Mouse (Mus musculus) gastrocnemius, adult 18-20 months (tissue): ENCODE data around the gene Eif2s2. TPM values are rescaled to one million over a fixed set of nuclear protein-coding genes. Genes with fewer than 3 reads are reported as not detected.
"Not testable (repeated sequence)": the region's sequence is repeated elsewhere in the genome, so short reads cannot be mapped to it uniquely, and the experiment has no call there.

Experiments used
- DNase-seq: peaks from one replicate; pipeline ENCODE4 v3.0.0; 2021; ENCODE audit warnings: low spot score
- total RNA-seq, 2 experiments: library from RNA; stranded (reverse); gene quantifications; 2 replicates each; pipeline ENCODE4 v1.2.3; 2021

The Eif2s2 gene
- total RNA-seq, 2 experiments from 2014 or later = 119 to 131 TPM

DNA sequence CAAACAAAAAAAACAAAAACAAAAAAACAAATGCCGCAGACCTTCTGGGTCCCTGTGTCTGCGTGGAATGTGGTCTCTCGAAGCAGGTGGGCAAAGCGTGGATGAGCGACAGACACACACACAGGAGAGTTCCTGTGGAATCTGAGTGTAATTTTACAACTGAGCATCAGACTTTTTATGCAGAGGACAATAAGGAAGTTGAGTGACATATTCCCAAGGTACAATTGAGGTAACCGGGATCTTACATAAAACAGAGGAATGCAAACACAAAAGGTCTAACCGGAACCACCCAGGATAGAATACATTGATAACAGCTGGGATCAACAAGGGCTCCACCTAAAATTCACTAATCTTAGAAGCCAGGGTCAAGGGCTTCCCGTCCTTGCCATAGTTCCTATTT, 6.3 kb upstream of the Eif2s2 start:
- not testable (repeated sequence) for DNase-seq

DNA sequence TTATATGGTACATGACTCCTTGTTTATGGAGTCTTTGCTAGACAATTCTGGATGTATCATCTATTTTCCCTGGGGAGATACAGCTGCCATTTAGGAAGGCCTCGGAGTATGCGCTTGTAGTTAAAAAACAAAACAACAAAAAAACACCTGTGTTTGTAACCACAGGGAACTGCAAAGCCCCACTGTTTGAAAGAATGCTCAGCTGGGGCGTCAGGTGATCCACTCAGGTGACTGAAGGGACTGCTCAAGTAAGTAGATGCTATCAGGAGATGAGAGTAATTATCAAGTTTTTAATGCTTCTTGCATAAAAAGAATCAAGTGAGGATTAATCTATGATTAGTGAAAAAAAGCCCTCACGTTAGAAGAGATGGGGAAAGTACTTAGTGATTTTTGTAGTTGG, 813 bp upstream of the Eif2s2 start:
- DNase-seq = no peak

DNA sequence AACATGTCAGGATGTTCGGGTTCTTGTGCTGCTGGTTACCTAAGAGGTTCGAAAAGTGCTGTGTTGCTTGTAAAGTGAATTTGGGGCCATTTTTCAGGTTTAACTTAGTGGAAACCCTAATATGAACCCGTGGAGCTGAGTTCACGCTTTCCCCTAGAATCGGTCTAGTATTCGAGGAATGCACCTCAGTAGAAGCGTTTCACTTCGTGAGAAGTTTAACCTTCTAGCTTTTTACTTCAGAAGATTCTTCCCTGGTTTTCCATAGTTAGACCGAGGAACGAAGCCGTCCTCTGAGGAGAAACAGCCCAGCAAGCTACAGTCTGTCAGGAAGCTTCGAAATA, 280 bp upstream of the Eif2s2 start:
- no peak for DNase-seq

DNA sequence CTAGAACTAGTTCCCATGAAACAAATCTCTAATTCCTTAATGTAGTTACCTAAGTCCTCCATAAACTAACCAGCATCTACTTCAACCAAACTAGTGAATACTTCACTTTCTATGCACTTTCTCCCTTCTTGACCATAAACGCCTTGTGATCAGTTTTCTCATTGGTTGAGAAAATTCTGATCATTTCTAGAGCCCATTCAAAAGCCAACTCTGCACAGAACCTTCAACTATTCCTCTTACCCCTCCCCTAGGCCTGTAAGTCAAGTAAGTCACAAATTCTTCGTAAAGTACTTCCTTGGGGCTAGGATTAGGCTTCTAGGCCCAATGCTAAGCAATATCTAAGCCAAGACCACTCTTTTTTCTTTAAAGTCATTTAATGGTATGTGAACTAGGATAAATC, 1.1 kb downstream of the Eif2s2 start:
- DNase-seq = no peak

DNA sequence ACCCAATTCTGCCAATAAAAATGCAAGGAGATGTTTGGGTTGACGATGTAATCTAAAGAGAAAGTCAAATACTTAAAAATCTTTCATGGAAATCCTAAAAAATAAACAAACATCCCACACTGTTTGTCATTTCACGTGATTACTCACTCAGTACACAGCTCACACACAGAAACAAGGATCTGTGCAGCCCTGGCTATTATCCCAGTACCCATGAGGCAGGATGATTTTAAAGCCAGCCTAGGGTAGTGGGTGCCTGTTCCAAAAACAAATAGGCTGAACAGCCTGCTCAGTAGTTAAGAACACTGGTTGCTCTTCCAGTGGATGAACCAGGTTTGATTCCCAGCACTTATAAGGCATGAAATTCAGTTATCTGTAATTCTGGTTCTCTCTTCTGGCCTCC, 16.1 kb downstream of the Eif2s2 start:
- no peak for DNase-seq

DNA sequence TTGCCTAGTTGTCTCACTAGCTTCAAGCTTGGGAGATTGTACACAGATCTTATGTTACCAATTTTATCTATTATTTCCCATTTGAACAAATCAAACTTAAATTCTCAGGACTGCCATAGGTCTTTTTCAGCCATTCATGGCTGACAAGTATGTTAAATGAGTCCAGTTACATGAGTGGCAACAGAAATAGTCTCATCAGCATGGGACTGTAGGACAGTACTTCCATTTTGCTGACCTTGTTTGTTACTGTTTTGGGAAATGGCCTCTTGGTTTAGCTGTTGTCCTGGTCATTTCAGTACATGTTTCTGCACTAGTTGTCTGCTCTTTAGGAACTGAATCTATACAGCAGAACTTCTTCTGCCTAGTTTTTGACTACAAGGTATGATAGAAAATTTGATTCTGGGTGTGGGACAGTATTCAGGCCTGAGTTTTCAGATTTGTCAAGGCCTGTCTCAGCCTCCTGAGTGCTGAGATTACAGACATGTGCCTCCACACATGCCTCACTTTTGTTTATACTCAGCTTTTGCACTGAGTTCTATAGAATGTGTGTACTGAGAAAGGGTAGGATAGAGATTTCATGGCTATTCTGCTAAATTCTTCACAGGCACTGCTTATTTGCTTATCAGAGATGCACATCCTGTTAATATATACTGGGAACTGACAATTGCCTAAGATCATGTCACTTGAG, 22.6 kb downstream of the Eif2s2 start:
- no peak for DNase-seq

DNA sequence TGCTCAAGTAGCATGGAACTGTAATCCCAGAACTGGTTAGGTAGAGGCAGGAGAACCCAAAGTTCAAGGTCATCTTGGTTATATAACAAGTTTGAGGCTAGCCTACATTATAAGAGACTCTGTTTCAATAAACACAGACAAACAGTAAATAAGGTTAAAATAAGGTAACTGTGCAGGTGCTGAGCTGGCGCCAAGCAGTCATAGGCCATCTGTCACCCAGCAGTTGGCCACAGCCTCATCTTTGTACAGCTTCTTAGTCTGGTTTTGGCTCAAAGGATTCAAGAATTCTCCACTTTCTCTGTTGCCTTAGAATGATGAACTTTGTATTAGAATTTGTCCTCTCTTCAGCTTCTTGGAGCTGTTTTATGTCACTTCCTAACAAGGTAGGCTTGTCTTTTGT, 24.6 kb downstream of the Eif2s2 start:
- no peak for DNase-seq

DNA sequence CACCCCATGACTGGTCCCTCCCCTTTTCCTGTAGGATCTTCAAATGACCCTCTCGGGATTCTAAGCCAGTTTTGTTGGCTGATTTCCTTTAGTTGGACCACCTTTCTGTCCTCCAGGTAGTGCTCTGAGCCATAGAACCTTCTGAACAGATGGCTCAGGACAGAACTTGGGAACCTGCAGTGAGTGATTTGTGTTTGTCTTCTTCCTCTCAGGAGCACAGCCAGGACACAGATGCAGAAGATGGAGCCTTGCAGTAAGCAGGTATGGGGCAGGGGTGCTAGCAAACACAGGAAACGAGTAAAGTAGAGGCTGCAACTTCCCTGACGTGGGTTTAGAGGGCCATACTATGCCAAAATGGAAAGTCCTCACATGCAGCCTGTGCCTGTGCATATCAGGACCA, 27.0 kb downstream of the Eif2s2 start:
- no peak for DNase-seq

DNA sequence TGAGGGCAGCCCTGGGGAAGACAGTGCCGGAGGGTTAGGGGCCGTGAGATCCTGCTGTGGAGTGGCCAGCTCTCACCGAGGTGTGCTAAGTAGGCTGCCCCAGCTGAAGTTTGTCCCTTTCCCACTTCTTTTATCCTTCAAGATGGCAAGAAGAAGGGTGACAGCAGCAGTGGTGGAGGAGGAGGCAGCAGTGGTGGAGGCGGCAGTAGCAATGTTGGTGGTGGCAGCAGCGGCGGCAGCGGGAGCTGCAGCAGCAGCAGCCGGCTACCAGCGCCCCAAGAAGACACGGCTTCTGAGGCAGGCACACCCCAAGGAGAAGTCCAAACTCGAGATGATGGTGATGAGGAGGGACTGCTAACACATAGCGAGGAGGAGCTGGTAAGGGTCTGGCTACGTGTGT, 29.1 kb downstream of the Eif2s2 start:
- DNase-seq = no peak

DNA sequence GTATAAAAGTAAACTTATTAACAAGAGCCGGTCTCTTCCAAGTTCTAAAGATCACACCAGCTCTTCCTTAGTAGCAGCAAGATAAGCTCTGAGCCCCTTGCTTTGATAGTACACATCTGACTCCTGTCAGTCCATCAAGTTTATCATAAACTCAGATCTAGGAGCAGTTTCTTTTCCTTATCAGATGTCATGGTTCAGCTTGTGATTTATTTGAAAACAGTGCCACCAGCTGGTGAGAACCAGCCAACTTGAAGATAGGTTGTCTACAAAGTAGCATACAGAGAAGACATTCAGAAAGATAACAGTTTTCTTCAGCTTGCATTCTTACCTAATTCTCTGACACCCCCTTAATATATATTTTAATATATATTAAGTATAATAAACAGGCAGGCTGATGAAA, 37.4 kb downstream of the Eif2s2 start:
- DNase-seq = peak; percentile 68

DNA sequence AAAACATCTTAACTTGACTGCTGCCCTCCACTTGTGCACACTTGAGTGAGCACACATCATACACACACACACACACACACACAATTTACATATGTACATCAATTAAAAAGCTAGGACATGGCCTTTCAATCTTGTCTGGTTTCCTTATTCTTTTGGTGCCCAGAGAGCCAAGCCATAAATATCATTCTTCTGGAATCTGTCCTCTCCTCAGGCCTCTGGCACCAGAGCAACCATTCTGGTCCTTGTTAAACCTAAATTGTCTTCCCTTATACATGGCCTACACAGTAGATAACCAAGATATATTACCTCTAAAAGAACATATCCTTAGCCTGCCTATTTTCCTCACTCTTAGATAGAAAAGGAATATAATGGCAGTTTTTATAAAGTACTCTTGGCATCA, 44.6 kb downstream of the Eif2s2 start:
- DNase-seq = no peak

DNA sequence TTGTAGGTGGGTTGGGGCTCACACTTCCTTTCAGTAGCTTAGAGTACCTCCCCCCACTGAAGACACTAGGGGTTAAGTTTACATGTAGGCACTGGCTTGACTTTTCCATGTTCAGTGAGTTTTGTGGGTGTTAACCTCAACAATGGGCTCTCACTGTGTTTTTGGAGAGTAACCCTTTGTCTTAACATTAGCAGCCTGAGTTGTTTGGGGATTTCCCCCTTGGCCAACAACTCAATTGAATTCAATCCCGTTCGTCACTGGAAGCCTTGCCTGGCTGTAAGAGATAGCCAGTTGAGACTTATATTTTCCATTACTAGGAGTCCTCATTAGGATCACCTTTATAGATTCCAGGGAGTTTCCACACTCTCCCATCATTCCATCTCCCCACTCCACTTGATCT, 56.2 kb downstream of the Eif2s2 start:
- DNase-seq = no peak

DNA sequence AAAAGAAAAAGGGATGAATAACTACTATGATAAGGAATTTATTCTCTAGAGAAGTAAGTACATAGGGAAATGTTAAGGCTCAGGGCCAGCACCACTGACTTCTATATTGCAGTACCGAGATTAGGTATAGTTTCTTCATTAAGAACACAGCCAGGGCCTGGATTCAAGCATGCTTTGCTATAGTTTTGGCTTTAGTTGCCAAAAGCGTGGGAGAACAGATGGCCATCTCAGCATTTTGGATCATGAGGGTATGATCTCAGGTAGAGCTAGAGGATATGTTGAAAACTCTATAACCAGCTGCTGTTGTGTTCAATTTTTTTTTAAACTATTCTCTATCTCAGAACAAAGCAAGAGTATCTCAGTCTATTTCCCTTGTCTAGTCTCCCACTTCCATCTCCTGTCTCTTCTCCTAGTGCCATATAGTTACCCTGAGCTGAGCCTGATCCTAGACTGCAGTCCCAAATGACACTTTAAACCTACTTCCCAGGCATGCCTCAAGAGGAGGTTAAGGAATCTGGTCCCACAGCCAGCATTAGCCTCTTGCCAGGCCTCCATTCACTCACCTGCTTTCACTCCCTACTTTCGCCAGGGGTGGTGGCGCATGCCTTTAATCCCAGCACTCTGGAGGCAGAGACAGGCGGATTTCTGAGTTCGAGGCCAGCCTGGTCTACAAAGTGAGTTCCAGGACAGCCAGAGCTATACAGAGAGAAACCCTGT, 58.4 kb downstream of the Eif2s2 start:
- no peak for DNase-seq

DNA sequence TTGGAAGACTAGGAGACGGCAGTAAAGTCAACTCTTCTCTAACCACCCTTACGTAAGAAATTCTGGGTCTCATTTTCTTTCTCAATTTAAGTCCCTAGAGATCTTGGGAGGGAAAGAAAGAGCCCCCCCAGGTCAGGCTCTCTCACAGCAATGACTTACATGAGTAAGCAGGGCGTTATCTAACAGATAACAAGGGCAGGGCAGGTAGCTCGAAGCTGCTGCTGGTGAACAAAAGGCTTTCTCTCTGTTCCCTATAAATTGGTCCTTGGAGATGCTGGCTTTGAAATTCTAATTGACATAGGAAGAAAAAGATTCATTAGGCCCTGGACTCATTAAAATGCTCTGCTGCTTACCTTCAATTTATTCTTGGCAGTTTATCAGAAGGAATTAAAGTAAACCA, 60.3 kb downstream of the Eif2s2 start:
- DNase-seq = no peak

DNA sequence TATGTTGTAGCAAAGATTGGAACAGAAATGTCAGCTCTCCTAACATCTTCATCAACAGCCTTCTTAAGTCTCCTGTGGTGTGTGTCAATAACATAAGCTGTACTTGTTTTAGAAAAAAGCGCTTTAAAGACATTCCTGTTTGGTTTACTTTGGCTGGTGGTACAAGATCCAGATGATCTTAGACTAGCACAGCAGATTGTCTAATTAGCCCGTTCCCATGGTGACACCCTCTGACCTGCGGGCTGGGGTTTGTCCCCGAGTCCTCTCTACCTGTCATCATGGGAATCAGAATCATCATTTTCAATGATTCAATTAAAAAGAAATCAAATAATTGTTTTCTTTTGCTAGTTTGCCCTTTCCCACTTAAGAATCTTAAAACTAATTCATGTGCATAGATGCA, 65.2 kb downstream of the Eif2s2 start:
- DNase-seq = no peak

DNA sequence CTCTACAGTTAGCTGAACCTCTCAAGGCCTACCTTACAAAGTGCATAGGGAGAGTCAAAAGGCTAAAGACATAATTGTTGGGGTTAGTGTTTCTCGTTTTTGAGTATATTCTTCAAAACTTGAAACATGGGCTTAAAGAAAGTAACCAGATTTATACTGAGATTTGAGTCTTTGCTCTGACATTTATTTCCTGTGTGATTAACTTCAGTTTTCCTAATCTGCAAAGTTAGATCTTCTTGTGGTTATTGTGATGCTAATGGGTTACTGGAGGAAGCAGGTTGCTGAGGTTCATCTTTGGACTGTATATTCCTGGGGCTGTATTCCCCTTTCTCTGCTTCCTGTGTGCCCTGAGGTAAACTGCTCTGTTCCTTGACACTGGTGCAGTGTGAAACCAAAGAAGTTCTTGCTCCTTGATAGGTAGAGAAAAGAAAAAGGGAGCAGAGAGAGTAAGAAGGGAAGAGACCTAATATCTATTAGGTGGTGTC, 66.6 kb downstream of the Eif2s2 start:
- no peak for DNase-seq

Other genes starting within 250 kb of the Eif2s2 start
- 100 to 1,000 TPM; 121 to 127 TPM for gene Chmp4b, start 241.2 kb downstream of the Eif2s2 start, total RNA-seq
- not detected for gene Gm14214, start 122.9 kb downstream of the Eif2s2 start, total RNA-seq
- 10 to 100 TPM; 54.4 to 59.5 TPM for gene Raly, start 101.8 kb downstream of the Eif2s2 start, total RNA-seq
- gene a, start 101.5 kb downstream of the Eif2s2 start, total RNA-seq = not detected
- not detected for gene Gm14226, start 125.3 kb upstream of the Eif2s2 start, total RNA-seq
- gene Ahcy, start 181.6 kb upstream of the Eif2s2 start, total RNA-seq = 10 to 100 TPM; 14.4 to 15.8 TPM
- gene Itch, start 240.6 kb upstream of the Eif2s2 start, total RNA-seq = 10 to 100 TPM; 18.4 to 18.6 TPM